Mouse (Mus musculus) gastrocnemius, postnatal 25 days (tissue): ENCODE data around the gene B4galt1. TPM values are rescaled to one million over a fixed set of nuclear protein-coding genes. Genes with fewer than 3 reads are reported as not detected.

Experiments
- DNase-seq: peaks from one replicate; pipeline ENCODE4 v3.0.0; 2022
- long read RNA-seq, 2 experiments: library from polyadenylated mRNA; stranded (forward); transcript quantifications; one replicate each; pipeline ENCODE4 v2.0.0; 2021
- total RNA-seq, 2 experiments: library from RNA; stranded (reverse); gene quantifications; 1 replicate in 1 of 2; 2 replicates in 1 of 2; pipeline ENCODE4 v1.2.3; 2021

Gene B4galt1
- 10 to 100 TPM; 28.2 to 30.5 TPM for total RNA-seq
- long read RNA-seq, experiment 1, transcript B4galt1-201 (6 exons, 3,983 nt) = major isoform, 8 of 16 reads
- long read RNA-seq, experiment 1, partial matches to known transcripts = 0 of 16 reads
- long read RNA-seq, experiment 1, other reads (novel, unspliced or antisense) = 8 of 16 reads
- long read RNA-seq, experiment 2, transcript B4galt1-201 (6 exons, 3,983 nt) = major isoform, 20 of 30 reads
- long read RNA-seq, experiment 2, partial matches to known transcripts = 7 of 30 reads
- long read RNA-seq, experiment 2, other reads (novel, unspliced or antisense) = 3 of 30 reads

- DNase-seq = peak; percentile 99
Observed at GRCm38 (mm10) chr4:40853565-40854386, at the start of gene B4galt1. Gene B4galt1, minus strand, starts transcription at chr4:40854005.

GRCm38 (mm10) chr4:40900612-40901011, 46.8 kb upstream of the B4galt1 start:
- DNase-seq = no peak

- no peak for DNase-seq
Observed at GRCm38 (mm10) chr4:40900071-40900470, 46.3 kb upstream of the B4galt1 start.

- peak; percentile 42 for DNase-seq
Observed at GRCm38 (mm10) chr4:40899264-40899663, 45.5 kb upstream of the B4galt1 start.

- no peak for DNase-seq
Observed at GRCm38 (mm10) chr4:40898476-40899044, 44.8 kb upstream of the B4galt1 start.

- no peak for DNase-seq
Observed at GRCm38 (mm10) chr4:40895646-40896045, 41.8 kb upstream of the B4galt1 start.

- DNase-seq = no peak
Observed at GRCm38 (mm10) chr4:40895118-40895517, 41.3 kb upstream of the B4galt1 start.

GRCm38 (mm10) chr4:40891206-40891605, 37.4 kb upstream of the B4galt1 start:
- DNase-seq = no peak

GRCm38 (mm10) chr4:40889983-40890382, 36.2 kb upstream of the B4galt1 start:
- DNase-seq = no peak

- DNase-seq = peak; percentile 64
Observed at GRCm38 (mm10) chr4:40889252-40889651, 35.4 kb upstream of the B4galt1 start.

GRCm38 (mm10) chr4:40888839-40889238, 35.0 kb upstream of the B4galt1 start:
- DNase-seq = no peak

GRCm38 (mm10) chr4:40885883-40886282, 32.1 kb upstream of the B4galt1 start:
- no peak for DNase-seq

GRCm38 (mm10) chr4:40885166-40885525, 31.3 kb upstream of the B4galt1 start:
- DNase-seq = peak; percentile 35

- peak; percentile 29 for DNase-seq
Observed at GRCm38 (mm10) chr4:40884282-40885165, 30.7 kb upstream of the B4galt1 start.

- no peak for DNase-seq
Observed at GRCm38 (mm10) chr4:40883200-40883599, 29.4 kb upstream of the B4galt1 start.

GRCm38 (mm10) chr4:40877528-40877927, 23.7 kb upstream of the B4galt1 start:
- no peak for DNase-seq

- peak; percentile 81 for DNase-seq
Observed at GRCm38 (mm10) chr4:40876814-40877371, 23.1 kb upstream of the B4galt1 start.

- peak; percentile 25 for DNase-seq
Observed at GRCm38 (mm10) chr4:40875842-40876241, 22.0 kb upstream of the B4galt1 start.

- no peak for DNase-seq
Observed at GRCm38 (mm10) chr4:40874794-40875552, 21.2 kb upstream of the B4galt1 start.

- DNase-seq = peak; percentile 79
Observed at GRCm38 (mm10) chr4:40874151-40874600, 20.4 kb upstream of the B4galt1 start.

- DNase-seq = no peak
Observed at GRCm38 (mm10) chr4:40873320-40873719, 19.5 kb upstream of the B4galt1 start.
